Mouse (Mus musculus) cerebellum, adult 11-12 months (tissue): ENCODE measurements around the gene 1110017D15Rik.
A peak's percentile ranks its signal among the peaks of the same experiment; 100 is the strongest.

Experiments used
- DNase-seq: peaks from one replicate; pipeline ENCODE4 v3.0.0; 2022

The 1110017D15Rik gene

GRCm38 (mm10) chr4:41507998-41508397, 9.1 kb downstream of the 1110017D15Rik start:
- no peak for DNase-seq

GRCm38 (mm10) chr4:41507326-41507924, 9.7 kb downstream of the 1110017D15Rik start:
- DNase-seq = no peak

DNA sequence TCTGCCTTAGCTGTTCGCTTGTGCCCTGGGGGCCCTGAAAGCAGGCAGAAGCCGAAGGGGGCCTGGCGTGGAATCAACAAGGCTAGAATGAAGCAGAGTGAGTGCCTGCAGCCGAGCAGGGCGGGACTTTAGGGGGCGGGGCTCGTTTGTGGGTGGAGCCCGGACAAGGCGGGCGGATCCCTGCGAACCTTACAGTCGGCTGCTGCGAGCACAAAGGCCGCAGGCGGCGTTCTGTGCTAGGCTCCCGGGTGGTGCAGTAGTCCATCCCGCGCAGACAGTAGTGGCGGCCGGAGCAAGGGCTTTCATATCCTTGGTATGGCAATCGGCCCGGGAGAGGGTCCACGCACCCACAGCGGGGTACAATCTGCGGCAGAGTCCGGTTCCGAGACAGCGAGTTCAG, 10.2 kb downstream of the 1110017D15Rik start:
- DNase-seq = peak; percentile 85

DNA sequence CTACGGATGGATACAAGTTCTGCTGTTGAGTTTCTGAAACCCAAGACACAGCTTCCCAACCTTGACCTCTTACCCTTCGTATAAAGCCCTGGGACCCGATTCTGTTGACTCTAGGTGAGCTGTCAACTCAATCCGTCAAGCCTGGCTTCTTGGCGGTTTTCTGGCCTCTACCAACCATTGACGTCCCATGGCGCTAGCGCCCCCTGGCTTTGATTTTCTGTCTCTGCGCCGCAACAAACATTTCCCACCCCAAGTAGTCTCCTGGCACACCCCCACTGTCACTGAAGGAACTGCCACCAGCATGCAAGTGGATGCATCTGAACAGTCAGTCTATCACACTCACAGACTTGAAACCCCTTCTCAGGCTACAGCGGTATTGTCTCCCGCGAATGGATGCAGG, 11.0 kb downstream of the 1110017D15Rik start:
- peak; percentile 66 for DNase-seq

GRCm38 (mm10) chr4:41505131-41505551, 12.0 kb downstream of the 1110017D15Rik start:
- DNase-seq = no peak

- no peak for DNase-seq
These were observed 12.8 kb downstream of the 1110017D15Rik start for GRCm38 (mm10) chr4:41504325-41504724.

GRCm38 (mm10) chr4:41502986-41503412, 14.1 kb downstream of the 1110017D15Rik start, which contains the start of gene AI464131:
TSS of gene AI464131 (minus strand) at chr4:41503076.
- peak; percentile 96 for DNase-seq

DNA sequence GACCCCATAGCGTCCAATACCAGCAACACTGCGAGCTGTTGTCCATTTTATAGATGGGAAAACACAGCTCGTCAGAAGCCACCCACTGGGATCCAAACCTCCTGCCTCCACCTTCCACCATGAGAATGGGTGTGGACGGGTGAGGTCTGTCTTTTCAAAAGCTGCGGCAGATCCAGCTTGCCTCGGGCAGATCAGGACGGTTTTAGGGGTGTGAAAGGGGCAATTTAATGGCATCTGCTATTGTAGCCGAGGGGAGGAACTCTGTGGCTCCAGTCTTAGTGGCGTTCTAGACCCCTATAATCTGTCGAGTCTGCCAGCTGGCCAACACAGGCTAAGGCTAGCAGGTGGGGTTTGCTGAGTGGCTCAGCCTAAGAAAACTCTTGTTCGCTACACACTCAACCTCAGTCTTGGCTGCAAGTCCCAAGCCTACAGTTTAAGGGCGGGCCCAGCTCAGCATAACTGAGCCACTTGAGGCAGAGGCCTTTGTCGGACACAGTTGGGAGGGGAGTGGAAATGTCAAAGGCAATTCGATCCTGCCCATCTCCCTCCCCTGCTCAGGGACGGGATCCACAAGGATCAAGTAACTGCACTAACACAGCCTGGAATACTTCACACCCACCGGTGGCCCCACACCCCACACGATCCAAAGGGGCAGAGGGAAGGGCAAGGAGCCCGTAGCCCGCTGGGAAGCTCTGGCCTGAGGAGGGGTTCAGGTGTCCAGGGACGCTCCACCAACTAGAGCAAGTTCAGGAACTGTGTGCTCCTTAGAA, 14.8 kb downstream of the 1110017D15Rik start:
- DNase-seq = no peak

GRCm38 (mm10) chr4:41500787-41501186, 16.3 kb downstream of the 1110017D15Rik start:
- no peak for DNase-seq

- no peak for DNase-seq
These were observed 17.5 kb downstream of the 1110017D15Rik start for GRCm38 (mm10) chr4:41499619-41500018.

DNA sequence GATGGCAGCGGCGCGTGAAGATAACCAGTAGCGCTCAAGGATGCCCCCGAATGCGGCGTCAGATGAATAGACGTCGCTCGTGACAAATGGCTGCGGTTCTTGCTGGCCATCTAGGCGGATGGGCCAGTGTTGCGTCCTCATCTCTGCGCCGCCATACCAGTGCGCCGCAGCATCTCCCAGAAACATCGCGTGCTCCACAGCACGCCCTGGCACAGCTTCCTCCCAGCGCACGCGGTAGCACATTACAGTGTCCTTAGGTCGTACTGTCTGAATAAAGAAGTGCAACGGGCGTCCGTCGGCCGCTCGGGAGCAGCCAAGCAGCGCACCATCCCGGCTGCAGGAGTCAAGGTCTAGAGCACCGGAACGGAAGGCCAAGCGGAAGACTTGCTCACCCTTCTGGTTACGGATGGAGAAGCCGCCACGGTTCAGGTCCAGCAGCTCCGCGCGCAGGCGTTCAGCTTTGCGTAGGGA, 18.2 kb downstream of the 1110017D15Rik start:
- DNase-seq = no peak

DNA sequence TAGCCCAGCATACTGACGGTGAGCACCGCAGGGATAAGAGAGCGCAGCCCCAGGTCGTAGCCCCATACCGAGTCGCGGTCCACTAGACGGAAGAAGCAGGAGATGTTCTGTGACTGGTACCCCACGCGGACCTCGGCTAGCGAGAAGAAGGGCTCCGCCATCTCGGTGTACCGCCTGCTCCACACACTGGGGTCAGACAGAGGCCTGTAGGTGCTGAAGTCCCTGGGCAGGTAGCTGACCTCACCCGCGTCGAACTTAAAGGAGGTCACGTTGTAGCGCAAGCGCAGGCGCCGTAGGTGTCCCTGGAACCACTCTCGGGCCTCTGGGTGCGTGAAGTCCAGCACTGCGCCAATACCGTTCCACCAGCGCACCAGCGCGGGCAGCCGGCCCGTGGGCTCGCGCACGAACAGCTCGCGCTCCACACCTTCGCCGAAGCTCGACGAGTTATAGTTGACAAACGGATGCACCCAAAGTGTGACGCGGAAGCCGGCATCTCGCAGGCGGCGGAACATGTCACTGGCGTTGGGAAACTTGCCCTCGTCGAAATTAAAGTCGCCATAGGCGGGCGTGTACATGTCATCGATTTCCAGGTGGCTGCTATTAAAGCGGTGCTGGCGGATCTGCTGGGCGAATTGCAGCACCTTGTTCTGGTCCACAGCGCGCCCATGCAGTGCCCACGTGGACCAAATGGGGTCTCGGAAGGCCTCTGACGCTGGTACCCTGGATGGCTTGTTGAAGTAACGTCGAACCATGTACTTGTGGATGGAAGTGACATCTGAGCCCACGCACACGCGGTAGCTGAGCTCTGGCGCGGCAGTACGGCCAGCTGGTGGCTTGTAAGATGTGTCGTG, 18.9 kb downstream of the 1110017D15Rik start:
- DNase-seq = peak; percentile 19

DNA sequence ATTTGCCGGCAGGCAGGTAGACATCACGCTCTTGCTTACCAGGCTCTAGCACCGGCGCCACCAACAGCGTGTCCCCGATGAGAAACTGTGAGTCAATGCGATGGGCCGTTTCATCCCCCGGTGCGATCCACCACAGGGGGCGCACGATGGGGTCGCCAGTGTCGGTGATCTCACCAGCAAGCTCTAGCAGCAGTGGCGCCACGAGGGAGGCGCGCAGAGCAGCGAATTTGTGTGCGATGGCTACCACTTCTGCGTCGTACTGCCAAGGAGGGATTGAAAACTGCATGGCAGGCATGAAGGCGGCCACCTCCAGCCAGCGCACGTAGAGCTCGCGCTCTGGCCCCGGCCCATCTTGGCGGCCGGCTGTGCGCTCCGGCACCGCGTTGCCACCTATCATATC, 19.6 kb downstream of the 1110017D15Rik start:
- DNase-seq = no peak

DNA sequence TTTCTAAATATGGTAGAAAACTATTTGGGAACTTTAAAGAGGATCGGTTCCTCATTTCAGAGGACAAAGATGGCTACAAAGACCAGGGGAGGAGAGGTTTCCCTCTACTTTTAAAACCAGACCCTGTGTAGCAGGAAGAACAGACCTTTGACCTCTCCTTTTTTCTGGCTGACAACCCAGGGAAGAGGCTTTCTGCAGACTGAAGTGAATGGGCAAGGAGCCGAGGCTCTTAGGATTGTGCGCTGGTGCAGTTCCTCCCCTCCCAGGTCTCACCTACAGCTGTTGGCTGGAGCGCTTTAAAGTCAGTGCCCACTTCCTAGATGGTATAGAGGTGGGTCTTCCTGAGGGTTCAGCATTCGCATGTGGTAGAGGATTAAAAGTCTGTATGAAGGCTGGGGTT, 20.1 kb downstream of the 1110017D15Rik start:
- DNase-seq = no peak

DNA sequence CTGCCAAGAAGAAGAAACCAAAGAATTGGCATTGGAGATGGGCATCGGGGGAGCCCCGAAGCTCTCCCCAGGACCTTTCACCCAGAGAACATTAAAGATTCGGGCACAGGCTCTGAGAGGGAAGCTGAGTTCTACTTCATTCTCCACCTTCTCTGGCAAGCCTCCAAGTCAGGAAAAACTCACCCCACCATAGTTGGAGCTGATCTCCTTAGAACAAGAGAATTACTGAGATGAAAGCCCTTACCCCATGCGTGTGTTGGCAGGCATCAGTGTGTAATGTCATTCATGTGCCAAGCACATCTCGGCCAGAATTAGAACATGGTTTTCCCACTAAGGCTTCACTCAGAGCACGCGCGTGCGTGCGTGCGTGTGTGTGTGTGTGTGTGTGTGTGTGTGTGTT, 21.3 kb downstream of the 1110017D15Rik start:
- peak; percentile 18 for DNase-seq

- DNase-seq = no peak
These were observed 22.1 kb downstream of the 1110017D15Rik start for GRCm38 (mm10) chr4:41495076-41495475.

DNA sequence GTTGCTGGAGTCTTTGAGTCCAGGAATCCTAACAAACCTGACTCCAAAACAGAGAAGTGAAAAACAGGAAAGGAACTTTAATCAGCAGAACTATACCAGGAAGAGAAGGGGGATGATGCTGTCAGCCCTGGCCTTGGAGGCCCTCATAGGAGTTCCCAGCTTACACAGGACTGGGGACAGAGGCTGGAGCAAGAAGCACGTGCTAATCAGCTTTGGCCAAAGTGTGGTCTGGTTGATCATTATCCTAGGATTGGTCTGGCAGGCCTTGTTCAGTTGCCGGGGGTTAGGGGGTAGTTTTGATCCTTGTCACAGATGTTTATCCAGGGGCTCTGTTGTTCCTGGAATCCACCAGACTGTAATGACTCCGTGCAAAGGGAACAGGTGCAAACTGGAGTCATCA, 22.8 kb downstream of the 1110017D15Rik start:
- DNase-seq = no peak

DNA sequence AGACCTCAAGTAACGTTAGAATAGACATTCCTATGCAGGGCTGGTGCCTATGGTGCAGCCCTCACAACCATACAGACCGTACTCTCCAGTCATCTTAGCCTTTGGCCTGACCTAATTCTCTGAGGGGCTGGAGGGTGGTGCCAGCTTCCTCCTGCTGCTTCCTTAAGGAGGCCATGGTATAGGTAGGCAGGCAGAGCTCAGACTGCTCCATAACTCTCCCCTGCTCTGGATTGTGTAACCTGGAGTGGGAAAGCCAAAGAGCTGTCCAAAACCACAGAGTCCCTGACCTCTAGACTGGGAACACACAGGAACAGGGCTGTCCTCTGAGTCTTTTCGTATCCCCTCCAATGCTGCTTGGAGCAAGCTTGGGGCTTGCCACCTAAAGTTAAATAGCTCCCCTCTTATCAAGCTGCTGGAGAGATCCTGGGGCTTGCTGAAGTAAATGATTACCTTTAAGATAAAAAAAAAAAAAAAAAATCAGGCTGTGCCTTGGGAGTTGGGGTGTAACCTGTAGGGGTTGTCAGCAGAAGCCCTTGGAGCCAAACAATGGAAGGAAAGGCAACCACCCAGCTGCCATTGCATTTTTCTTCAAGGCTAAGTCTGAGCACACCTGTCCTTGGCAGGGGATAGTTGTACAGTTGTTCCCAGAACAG, 23.5 kb downstream of the 1110017D15Rik start:
- DNase-seq = no peak

DNA sequence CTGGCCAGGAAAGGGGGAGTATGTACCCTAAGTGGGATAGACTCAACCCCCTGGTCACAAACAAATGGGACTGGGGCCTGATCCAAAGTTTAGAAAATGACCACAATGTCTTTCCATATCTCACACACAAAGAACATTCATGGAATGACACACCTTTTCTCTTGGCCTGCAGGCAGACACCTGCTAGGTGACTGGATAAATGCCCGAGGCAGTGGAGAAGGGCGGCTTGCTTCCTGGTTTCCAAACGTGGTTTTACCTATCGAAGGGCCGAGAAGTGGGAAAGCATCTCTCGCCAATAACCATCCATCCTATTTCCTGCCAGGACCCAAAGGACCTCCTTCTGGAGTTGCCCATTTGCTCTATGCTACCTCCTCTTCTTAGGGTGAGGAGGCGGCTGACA, 24.2 kb downstream of the 1110017D15Rik start:
- DNase-seq = no peak

GRCm38 (mm10) chr4:41481601-41482017, 35.5 kb downstream of the 1110017D15Rik start:
- DNase-seq = no peak

GRCm38 (mm10) chr4:41480254-41480653, 36.9 kb downstream of the 1110017D15Rik start:
- DNase-seq = no peak

DNA sequence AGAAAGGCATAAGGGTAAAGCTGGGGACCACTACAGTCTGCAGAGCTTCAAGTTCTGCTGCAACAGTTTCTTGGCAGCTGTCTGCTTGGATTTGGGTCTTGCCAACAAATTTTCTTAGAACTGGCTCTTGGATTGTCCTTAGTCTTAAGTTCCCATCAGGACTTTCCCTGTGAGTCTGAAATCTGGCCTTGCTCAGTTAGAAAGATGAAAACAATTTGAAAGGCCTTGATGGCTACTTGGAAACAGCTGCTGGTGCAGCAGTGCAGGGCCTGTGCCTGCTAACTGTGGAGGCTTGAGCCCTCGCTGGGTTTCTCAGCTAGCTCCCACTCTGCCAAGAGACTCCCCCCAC, 37.7 kb downstream of the 1110017D15Rik start:
- no peak for DNase-seq
